26 mouse cellular contexts compared by ENCODE assay signal in genomic region chr8:12547466-12548220, GRCm38 (mm10). TPM values are rescaled to one million over a fixed set of nuclear protein-coding genes. Genes with fewer than 3 reads are reported as not detected.
DNase-seq lines count a peak whose midpoint lies in the region; ATAC-seq and TF ChIP-seq lines count a peak whose summit lies in the region.
"Had no signal": no experiment of that assay in that cellular context is flagged by ENCODE, and none has a peak within 500 bp of the region (broad histone marks: within the 10 kb centered on the region; RNA-seq: fewer than 3 reads in every experiment).

No protein-coding gene starts in this region.

- TF ChIP-seq EP300 in ES-Bruce4 (IDR thresholded peaks at IDR 0.05; ENCODE audit: insufficient read depth, low read depth, low read length): 0 out of 2 replicates have a peak, but pooled peaks have one; percentile 42

- no peaks in the 10 kb centered on the region for H3K36me3 ChIP-seq in hindbrain, embryonic 10.5 days
- H3K36me3 ChIP-seq in hindbrain, postnatal 0 days (ENCODE audit: insufficient read depth, low read length): no peaks in the 10 kb centered on the region
- H3K36me3 ChIP-seq in ES-Bruce4 (ENCODE audit: control insufficient read depth, insufficient read depth, low read length, poor library complexity, severe bottlenecking): no peaks in the 10 kb centered on the region
- H3K36me3 ChIP-seq in embryonic facial prominence, embryonic 11.5 days (replicated peaks; ENCODE audit: control insufficient read depth, insufficient read depth, low read depth, low read length): no peaks in the 10 kb centered on the region
- no peaks in the 10 kb centered on the region for H3K36me3 ChIP-seq in limb, embryonic 10.5 days
- H3K36me3 ChIP-seq: embryonic facial prominence, embryonic 13.5 days; heart, embryonic 12.5 days; limb, embryonic 15.5 days had no signal

- H3K4me2 ChIP-seq in hindbrain, postnatal 0 days (ENCODE audit: low read depth, low read length): no peak overlapping the region
- no peak overlapping the region for H3K4me2 ChIP-seq in embryonic facial prominence, embryonic 11.5 days (ENCODE audit: low read depth, low read length)
- H3K4me2 ChIP-seq: embryonic facial prominence, embryonic 13.5 days; heart, embryonic 12.5 days; limb, embryonic 15.5 days had no signal

- H3K27ac ChIP-seq in hindbrain, embryonic 10.5 days: peak overlapping the region; percentile 60; the same call in 1 of the 2 replicates
- no peak overlapping the region for H3K27ac ChIP-seq in hindbrain, postnatal 0 days
- peak overlapping the region; percentile 15 for H3K27ac ChIP-seq in ES-Bruce4 (ENCODE audit: insufficient read depth, low read length)
- H3K27ac ChIP-seq in embryonic facial prominence, embryonic 11.5 days (replicated peaks; ENCODE audit: low read depth, low read length): no peak overlapping the region
- H3K27ac ChIP-seq in limb, embryonic 10.5 days: peak overlapping the region; percentile 30; the same call in 1 of the 2 replicates
- H3K27ac ChIP-seq: embryonic facial prominence, embryonic 13.5 days; limb, embryonic 15.5 days had no signal

- ATAC-seq in hindbrain, postnatal 0 days: no peak
- 0 out of 2 replicates have a peak, but pooled peaks have one; percentile 27 for ATAC-seq in embryonic facial prominence, embryonic 11.5 days (replicated peaks; ENCODE audit: insufficient number of reproducible peaks, low FRiP score, low TSS enrichment, low read depth)

- H3K9ac ChIP-seq in hindbrain, postnatal 0 days (replicated peaks; ENCODE audit: low read length): no peak overlapping the region
- H3K9ac ChIP-seq in ES-Bruce4 (ENCODE audit: low read depth, poor library complexity, severe bottlenecking): peak overlapping the region; percentile 65; the same call in 1 of the 2 replicates
- no peak overlapping the region for H3K9ac ChIP-seq in embryonic facial prominence, embryonic 11.5 days (replicated peaks; ENCODE audit: low read length)
- H3K9ac ChIP-seq: embryonic facial prominence, embryonic 13.5 days; heart, embryonic 12.5 days; limb, embryonic 15.5 days had no signal

- H3K4me1 ChIP-seq in hindbrain, embryonic 10.5 days (replicated peaks): peaks cover 22% of the 10 kb centered on the region
- H3K4me1 ChIP-seq in hindbrain, postnatal 0 days (ENCODE audit: insufficient read depth, low read length): no peaks in the 10 kb centered on the region
- H3K4me1 ChIP-seq in ES-Bruce4 (ENCODE audit: control insufficient read depth, insufficient read depth, low read length): peaks cover 9% of the 10 kb centered on the region
- H3K4me1 ChIP-seq in embryonic facial prominence, embryonic 11.5 days (ENCODE audit: control insufficient read depth, insufficient read depth, low read length): no peaks in the 10 kb centered on the region
- peaks cover 33% of the 10 kb centered on the region for H3K4me1 ChIP-seq in limb, embryonic 10.5 days
- H3K4me1 ChIP-seq: embryonic facial prominence, embryonic 13.5 days; heart, embryonic 12.5 days; limb, embryonic 15.5 days had no signal

- no peak for TF ChIP-seq CTCF in hindbrain, postnatal 0 days (IDR thresholded peaks at IDR 0.05; ENCODE audit: low read depth)
- no peak for TF ChIP-seq CTCF in ES-Bruce4 (IDR thresholded peaks at IDR 0.05; ENCODE audit: low read depth, low read length)

- no peak for TF ChIP-seq POLR2A in ES-Bruce4 (IDR thresholded peaks at IDR 0.05; ENCODE audit: insufficient read depth, low read length)

- no peak overlapping the region for H3K4me3 ChIP-seq in hindbrain, embryonic 10.5 days
- H3K4me3 ChIP-seq in hindbrain, postnatal 0 days (ENCODE audit: low read length): no peak overlapping the region
- no peak overlapping the region for H3K4me3 ChIP-seq in ES-Bruce4 (ENCODE audit: low read depth, low read length)
- no peak overlapping the region for H3K4me3 ChIP-seq in embryonic facial prominence, embryonic 11.5 days (ENCODE audit: low read depth, low read length)
- no peak overlapping the region for H3K4me3 ChIP-seq in limb, embryonic 10.5 days
- H3K4me3 ChIP-seq: embryonic facial prominence, embryonic 13.5 days; heart, embryonic 12.5 days; limb, embryonic 15.5 days had no signal

- 54% methylated on average over 7 of the region's 7 CpGs for WGBS in hindbrain, embryonic 10.5 days
- WGBS in hindbrain, postnatal 0 days: 58% methylated on average over 7 of the region's 7 CpGs
- 48% methylated on average over 7 of the region's 7 CpGs for WGBS in embryonic facial prominence, embryonic 11.5 days
- 58% methylated on average over 7 of the region's 7 CpGs for WGBS in limb, embryonic 10.5 days

- peaks cover 43% of the 10 kb centered on the region for H3K27me3 ChIP-seq in hindbrain, embryonic 10.5 days (ENCODE audit: insufficient read depth, poor library complexity, severe bottlenecking)
- H3K27me3 ChIP-seq in hindbrain, postnatal 0 days (ENCODE audit: insufficient read depth, low read length): peaks cover 1% of the 10 kb centered on the region; the same call in 1 of the 2 replicates
- no peaks in the 10 kb centered on the region for H3K27me3 ChIP-seq in ES-Bruce4 (ENCODE audit: control insufficient read depth, insufficient read depth, low read length, poor library complexity, severe bottlenecking)
- no peaks in the 10 kb centered on the region for H3K27me3 ChIP-seq in embryonic facial prominence, embryonic 11.5 days (ENCODE audit: control insufficient read depth, insufficient read depth, low read length)
- H3K27me3 ChIP-seq in limb, embryonic 10.5 days (ENCODE audit: low read depth, poor library complexity, severe bottlenecking): peaks cover 89% of the 10 kb centered on the region

- H3K9me3 ChIP-seq in hindbrain, embryonic 10.5 days: peaks cover 5% of the 10 kb centered on the region; the same call in 1 of the 2 replicates
- peaks cover 3% of the 10 kb centered on the region; the same call in 1 of the 2 replicates for H3K9me3 ChIP-seq in hindbrain, postnatal 0 days (ENCODE audit: low read length)
- H3K9me3 ChIP-seq in ES-Bruce4 (replicated peaks; ENCODE audit: control insufficient read depth, insufficient read depth, low read length, poor library complexity, severe bottlenecking): peaks cover 10% of the 10 kb centered on the region
- no peaks in the 10 kb centered on the region; the same call in 1 of the 2 replicates for H3K9me3 ChIP-seq in embryonic facial prominence, embryonic 11.5 days (replicated peaks; ENCODE audit: control insufficient read depth, low read length)
- H3K9me3 ChIP-seq in limb, embryonic 10.5 days (replicated peaks): no peaks in the 10 kb centered on the region
- H3K9me3 ChIP-seq: heart, embryonic 12.5 days; limb, embryonic 15.5 days had no signal

- DNase-seq in hindbrain, embryonic 10.5 days (ENCODE audit: low spot score): no peak
- no peak for DNase-seq in hindbrain, postnatal 0 days (ENCODE audit: low spot score)
- DNase-seq in embryonic facial prominence, embryonic 11.5 days (ENCODE audit: low spot score): no peak
- DNase-seq in limb, embryonic 10.5 days (ENCODE audit: low spot score): no peak
- no peak for DNase-seq in cerebellum, adult 9-10 months
- DNase-seq in spleen, postnatal 4 days (ENCODE audit: low spot score in 2 of 2): no peak
- no peak for DNase-seq in right cerebral cortex, adult 18-20 months
- DNase-seq: adrenal gland, adult 8-10 months; cerebellum, adult 11 months; cerebellum, postnatal 36 days; kidney, adult 9 months; kidney, postnatal 36 days; lung, postnatal 10 days; thymus, postnatal 4 days had no signal

RNA-seq across cellular contexts. Expression of gene Spaca7, which starts 25.2 kb away (rescaled TPM):
- not detected in 2 replicates for polyA plus RNA-seq in hindbrain, embryonic 10.5 days (2016; fragmentation: Nextera tagmentation; extraction: Ambion mirVana)
- total RNA-seq in hindbrain, postnatal 0 days (2014; rRNA removed): not detected in 2 replicates
- polyA plus RNA-seq in hindbrain, postnatal 0 days (2015; fragmentation: Nextera tagmentation; extraction: Ambion mirVana): not detected in 2 replicates
- polyA plus RNA-seq in ES-Bruce4 (2011; ENCODE audit: insufficient read depth, insufficient read length, low read depth, missing spikeins): not detected in 2 replicates
- not detected in 2 replicates for polyA plus RNA-seq in embryonic facial prominence, embryonic 11.5 days (2014; fragmentation: Nextera tagmentation; extraction: Ambion mirVana)
- polyA plus RNA-seq in limb, embryonic 10.5 days (2016; fragmentation: Nextera tagmentation; extraction: Ambion mirVana): not detected in 2 replicates
- total RNA-seq: adrenal gland, adult 8-10 months; heart, postnatal 25 days; layer of hippocampus, postnatal 10 days; megakaryocyte-erythroid progenitor cell, adult 5-6 weeks had no signal
- polyA plus RNA-seq: brain, embryonic 14.5 days; embryonic facial prominence, embryonic 13.5 days; gonadal fat pad, adult 2 months; heart, embryonic 12.5 days; intestine, embryonic 14.5 days; limb, embryonic 15.5 days; liver, embryonic 16.5 days; neural tube, embryonic 14.5 days had no signal

Comparison
In these comparisons a context has a peak if more than half of its experiments do, and no peak if none do; other contexts are left out.
1. H3K27ac ChIP-seq: peak in hindbrain, embryonic 10.5 days (single experiment), ES-Bruce4 (single experiment) and limb, embryonic 10.5 days (single experiment); none in hindbrain, postnatal 0 days (single experiment) and embryonic facial prominence, embryonic 11.5 days (single experiment).